Mouse (Mus musculus): ENCODE results near the gene Gipc3.

The Gipc3 gene

GRCm38 (mm10) chr10:81342686-81343505 lies at the start of gene Gipc3:
Gipc3 (minus strand) TSS chr10:81343266.
- no peak for TF ChIP-seq GATA4 (IDR thresholded peaks at IDR 0.05; ENCODE audit: insufficient replicate concordance, low read length)

GRCm38 (mm10) chr10:81392781-81393185 lies 49.7 kb upstream of the Gipc3 start, which contains the start of gene Smim24:
Smim24 (plus strand) TSS chr10:81393051.
- TF ChIP-seq GATA4 (IDR thresholded peaks at IDR 0.05; ENCODE audit: insufficient replicate concordance, low read length) = no peak

GRCm38 (mm10) chr10:81392270-81392669 lies 49.2 kb upstream of the Gipc3 start:
- no peak for TF ChIP-seq GATA4 (IDR thresholded peaks at IDR 0.05; ENCODE audit: insufficient replicate concordance, low read length)

GRCm38 (mm10) chr10:81390678-81390965 lies 47.6 kb upstream of the Gipc3 start:
- no peak for TF ChIP-seq GATA4 (IDR thresholded peaks at IDR 0.05; ENCODE audit: insufficient replicate concordance, low read length)

- no peak for TF ChIP-seq GATA4 (IDR thresholded peaks at IDR 0.05; ENCODE audit: insufficient replicate concordance, low read length)
Observed at GRCm38 (mm10) chr10:81389801-81390677, 47.0 kb upstream of the Gipc3 start.

GRCm38 (mm10) chr10:81389373-81389772 lies 46.3 kb upstream of the Gipc3 start:
- no peak for TF ChIP-seq GATA4 (IDR thresholded peaks at IDR 0.05; ENCODE audit: insufficient replicate concordance, low read length)

- TF ChIP-seq GATA4 (IDR thresholded peaks at IDR 0.05; ENCODE audit: insufficient replicate concordance, low read length) = no peak
Observed at GRCm38 (mm10) chr10:81388505-81389055, 45.5 kb upstream of the Gipc3 start, which contains the start of gene Gm48552. Gm48552 (plus strand) TSS chr10:81389005.

GRCm38 (mm10) chr10:81387716-81388115 lies 44.6 kb upstream of the Gipc3 start:
- no peak for TF ChIP-seq GATA4 (IDR thresholded peaks at IDR 0.05; ENCODE audit: insufficient replicate concordance, low read length)

GRCm38 (mm10) chr10:81385603-81386306 lies 42.7 kb upstream of the Gipc3 start:
- TF ChIP-seq GATA4 (IDR thresholded peaks at IDR 0.05; ENCODE audit: insufficient replicate concordance, low read length) = no peak

- no peak for TF ChIP-seq GATA4 (IDR thresholded peaks at IDR 0.05; ENCODE audit: insufficient replicate concordance, low read length)
Observed at GRCm38 (mm10) chr10:81384605-81384982, 41.5 kb upstream of the Gipc3 start.

GRCm38 (mm10) chr10:81383802-81384604 lies 40.9 kb upstream of the Gipc3 start, which contains the start of the genes Dohh and Gm48551:
Dohh (plus strand) TSS chr10:81384428.
Gm48551 (plus strand) TSS chr10:81384466.
- TF ChIP-seq GATA4 (IDR thresholded peaks at IDR 0.05; ENCODE audit: insufficient replicate concordance, low read length) = no peak

GRCm38 (mm10) chr10:81382039-81382438 lies 39.0 kb upstream of the Gipc3 start:
- TF ChIP-seq GATA4 (IDR thresholded peaks at IDR 0.05; ENCODE audit: insufficient replicate concordance, low read length) = no peak

GRCm38 (mm10) chr10:81379809-81380378 lies 36.8 kb upstream of the Gipc3 start:
- TF ChIP-seq GATA4 (IDR thresholded peaks at IDR 0.05; ENCODE audit: insufficient replicate concordance, low read length) = no peak

- no peak for TF ChIP-seq GATA4 (IDR thresholded peaks at IDR 0.05; ENCODE audit: insufficient replicate concordance, low read length)
Observed at GRCm38 (mm10) chr10:81379183-81379553, 36.1 kb upstream of the Gipc3 start.
